Mouse (Mus musculus): ENCODE data around the gene Rab44. TPM values are rescaled to one million over a fixed set of nuclear protein-coding genes. Genes with fewer than 3 reads are reported as not detected.

Rab44 gene
- polyA plus RNA-seq, 1 experiment = not detected

DNA sequence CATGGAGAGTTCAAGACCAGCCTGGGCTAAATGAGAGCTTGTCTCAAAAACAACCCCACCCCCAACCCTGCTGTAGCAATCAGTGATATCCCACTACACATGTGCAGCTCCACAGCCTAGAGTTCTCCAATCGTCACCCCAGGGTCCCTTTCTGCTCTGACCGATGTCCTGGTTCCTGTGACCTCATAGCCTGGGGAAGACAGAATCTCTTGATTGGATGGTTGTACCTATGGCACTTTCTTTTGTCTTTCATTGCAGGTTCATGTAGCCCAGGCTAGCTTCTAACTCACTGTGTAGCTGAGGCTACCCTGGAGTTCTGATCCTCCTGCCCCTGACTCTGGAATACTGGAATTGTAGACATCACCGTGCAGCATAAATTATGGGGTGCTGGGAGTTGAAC, 12.6 kb downstream of the Rab44 start:
- no peak overlapping the region for H3K27ac ChIP-seq (ENCODE audit: insufficient read depth, low read length)
- no peak overlapping the region for H3K4me3 ChIP-seq (ENCODE audit: low read depth, low read length)
- H3K9me3 ChIP-seq (replicated peaks; ENCODE audit: control insufficient read depth, insufficient read depth, low read length, poor library complexity, severe bottlenecking) = no peaks in the 10 kb centered on the region
- H3K36me3 ChIP-seq (ENCODE audit: control insufficient read depth, insufficient read depth, low read length, poor library complexity, severe bottlenecking) = no peaks in the 10 kb centered on the region
- H3K9ac ChIP-seq (ENCODE audit: low read depth, poor library complexity, severe bottlenecking) = no peak overlapping the region
- H3K27me3 ChIP-seq (ENCODE audit: control insufficient read depth, insufficient read depth, low read length, poor library complexity, severe bottlenecking) = no peaks in the 10 kb centered on the region
- no peaks in the 10 kb centered on the region for H3K4me1 ChIP-seq (ENCODE audit: control insufficient read depth, insufficient read depth, low read length)
- TF ChIP-seq EP300 (IDR thresholded peaks at IDR 0.05; ENCODE audit: insufficient read depth, low read depth, low read length) = no peak
- TF ChIP-seq POLR2A (IDR thresholded peaks at IDR 0.05; ENCODE audit: insufficient read depth, low read length) = no peak
- no peak for TF ChIP-seq CTCF (IDR thresholded peaks at IDR 0.05; ENCODE audit: low read depth, low read length)

GRCm38 (mm10) chr17:29129341-29129740, 15.4 kb downstream of the Rab44 start:
- Histone ChIP-seq H3K27ac (ENCODE audit: insufficient read depth, low read length) (no peak overlapping the region), H3K4me1 (ENCODE audit: control insufficient read depth, insufficient read depth, low read length) (no peaks in the 10 kb centered on the region), H3K9ac (ENCODE audit: low read depth, poor library complexity, severe bottlenecking) (no peak overlapping the region), H3K27me3 (ENCODE audit: control insufficient read depth, insufficient read depth, low read length, poor library complexity, severe bottlenecking) (no peaks in the 10 kb centered on the region), H3K9me3 (replicated peaks; ENCODE audit: control insufficient read depth, insufficient read depth, low read length, poor library complexity, severe bottlenecking) (no peaks in the 10 kb centered on the region), H3K4me3 (ENCODE audit: low read depth, low read length) (no peak overlapping the region), H3K36me3 (ENCODE audit: control insufficient read depth, insufficient read depth, low read length, poor library complexity, severe bottlenecking) (no peaks in the 10 kb centered on the region)
- TF ChIP-seq CTCF (IDR thresholded peaks at IDR 0.05; ENCODE audit: low read depth, low read length) = no peak
- no peak for TF ChIP-seq POLR2A (IDR thresholded peaks at IDR 0.05; ENCODE audit: insufficient read depth, low read length)
- no peak for TF ChIP-seq EP300 (IDR thresholded peaks at IDR 0.05; ENCODE audit: insufficient read depth, low read depth, low read length)

DNA sequence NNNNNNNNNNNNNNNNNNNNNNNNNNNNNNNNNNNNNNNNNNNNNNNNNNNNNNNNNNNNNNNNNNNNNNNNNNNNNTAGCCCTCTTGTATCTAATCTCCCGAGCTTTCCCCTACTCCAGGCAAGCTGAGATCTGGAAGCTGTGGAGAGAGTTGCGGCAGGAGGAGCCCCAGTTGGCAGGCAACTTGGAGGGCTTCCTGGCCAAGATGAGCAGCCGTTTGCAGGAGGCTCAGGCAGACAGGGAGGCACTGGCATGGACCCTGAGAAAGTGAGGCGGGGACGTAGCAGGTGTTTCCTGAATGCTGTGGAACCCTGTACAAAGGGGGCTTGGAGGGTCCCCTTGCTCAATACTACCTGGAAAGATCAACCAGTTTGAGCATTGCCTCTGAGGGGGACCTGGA, 21.1 kb downstream of the Rab44 start:
- H3K4me1 ChIP-seq (ENCODE audit: control insufficient read depth, insufficient read depth, low read length) = no peaks in the 10 kb centered on the region
- H3K9ac ChIP-seq (ENCODE audit: low read depth, poor library complexity, severe bottlenecking) = no peak overlapping the region
- H3K27ac ChIP-seq (ENCODE audit: insufficient read depth, low read length) = no peak overlapping the region
- H3K36me3 ChIP-seq (ENCODE audit: control insufficient read depth, insufficient read depth, low read length, poor library complexity, severe bottlenecking) = no peaks in the 10 kb centered on the region
- H3K9me3 ChIP-seq (replicated peaks; ENCODE audit: control insufficient read depth, insufficient read depth, low read length, poor library complexity, severe bottlenecking) = no peaks in the 10 kb centered on the region
- H3K27me3 ChIP-seq (ENCODE audit: control insufficient read depth, insufficient read depth, low read length, poor library complexity, severe bottlenecking) = no peaks in the 10 kb centered on the region
- no peak for TF ChIP-seq CTCF (IDR thresholded peaks at IDR 0.05; ENCODE audit: low read depth, low read length)
- no peak for TF ChIP-seq POLR2A (IDR thresholded peaks at IDR 0.05; ENCODE audit: insufficient read depth, low read length)
- TF ChIP-seq EP300 (IDR thresholded peaks at IDR 0.05; ENCODE audit: insufficient read depth, low read depth, low read length) = no peak
- H3K4me3 ChIP-seq (ENCODE audit: low read depth, low read length) = no peak overlapping the region

- Histone ChIP-seq H3K4me1 (ENCODE audit: control insufficient read depth, insufficient read depth, low read length) (no peaks in the 10 kb centered on the region), H3K9me3 (replicated peaks; ENCODE audit: control insufficient read depth, insufficient read depth, low read length, poor library complexity, severe bottlenecking) (no peaks in the 10 kb centered on the region), H3K4me3 (ENCODE audit: low read depth, low read length) (no peak overlapping the region), H3K36me3 (ENCODE audit: control insufficient read depth, insufficient read depth, low read length, poor library complexity, severe bottlenecking) (no peaks in the 10 kb centered on the region), H3K27ac (ENCODE audit: insufficient read depth, low read length) (no peak overlapping the region), H3K27me3 (ENCODE audit: control insufficient read depth, insufficient read depth, low read length, poor library complexity, severe bottlenecking) (no peaks in the 10 kb centered on the region), H3K9ac (ENCODE audit: low read depth, poor library complexity, severe bottlenecking) (no peak overlapping the region)
- no peak for TF ChIP-seq EP300 (IDR thresholded peaks at IDR 0.05; ENCODE audit: insufficient read depth, low read depth, low read length)
- no peak for TF ChIP-seq CTCF (IDR thresholded peaks at IDR 0.05; ENCODE audit: low read depth, low read length)
- no peak for TF ChIP-seq POLR2A (IDR thresholded peaks at IDR 0.05; ENCODE audit: insufficient read depth, low read length)
Observed at GRCm38 (mm10) chr17:29136236-29136635, 22.3 kb downstream of the Rab44 start.

DNA sequence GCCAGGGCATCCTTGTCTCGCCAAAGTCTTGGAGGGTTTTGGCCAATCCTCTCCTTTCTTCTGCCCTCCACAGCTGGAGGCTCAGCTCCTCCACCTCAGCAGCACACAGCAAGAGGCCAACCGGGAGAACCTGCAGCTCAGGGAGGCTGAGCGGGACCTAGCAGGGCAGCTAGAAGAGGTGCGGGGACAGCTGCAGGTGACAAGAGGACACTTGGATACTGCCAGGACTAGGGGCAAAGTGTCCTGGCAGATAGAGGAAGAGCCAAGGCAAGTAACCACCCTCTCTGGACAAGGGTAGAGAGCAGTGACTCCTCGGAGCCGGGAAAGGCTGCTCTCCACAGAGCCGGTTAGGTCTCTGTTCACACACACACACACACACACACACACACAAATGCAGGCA, 24.0 kb downstream of the Rab44 start:
- Histone ChIP-seq H3K4me3 (ENCODE audit: low read depth, low read length) (no peak overlapping the region), H3K4me1 (ENCODE audit: control insufficient read depth, insufficient read depth, low read length) (no peaks in the 10 kb centered on the region), H3K27ac (ENCODE audit: insufficient read depth, low read length) (no peak overlapping the region), H3K27me3 (ENCODE audit: control insufficient read depth, insufficient read depth, low read length, poor library complexity, severe bottlenecking) (no peaks in the 10 kb centered on the region), H3K9ac (ENCODE audit: low read depth, poor library complexity, severe bottlenecking) (no peak overlapping the region), H3K9me3 (replicated peaks; ENCODE audit: control insufficient read depth, insufficient read depth, low read length, poor library complexity, severe bottlenecking) (no peaks in the 10 kb centered on the region), H3K36me3 (ENCODE audit: control insufficient read depth, insufficient read depth, low read length, poor library complexity, severe bottlenecking) (no peaks in the 10 kb centered on the region)
- no peak for TF ChIP-seq EP300 (IDR thresholded peaks at IDR 0.05; ENCODE audit: insufficient read depth, low read depth, low read length)
- no peak for TF ChIP-seq POLR2A (IDR thresholded peaks at IDR 0.05; ENCODE audit: insufficient read depth, low read length)
- TF ChIP-seq CTCF (IDR thresholded peaks at IDR 0.05; ENCODE audit: low read depth, low read length) = no peak

- TF ChIP-seq POLR2A (IDR thresholded peaks at IDR 0.05; ENCODE audit: insufficient read depth, low read length) = no peak
- TF ChIP-seq CTCF (IDR thresholded peaks at IDR 0.05; ENCODE audit: low read depth, low read length) = no peak
- TF ChIP-seq EP300 (IDR thresholded peaks at IDR 0.05; ENCODE audit: insufficient read depth, low read depth, low read length) = no peak
- Histone ChIP-seq H3K27me3 (ENCODE audit: control insufficient read depth, insufficient read depth, low read length, poor library complexity, severe bottlenecking) (no peaks in the 10 kb centered on the region), H3K9ac (ENCODE audit: low read depth, poor library complexity, severe bottlenecking) (no peak overlapping the region), H3K9me3 (replicated peaks; ENCODE audit: control insufficient read depth, insufficient read depth, low read length, poor library complexity, severe bottlenecking) (no peaks in the 10 kb centered on the region), H3K36me3 (ENCODE audit: control insufficient read depth, insufficient read depth, low read length, poor library complexity, severe bottlenecking) (no peaks in the 10 kb centered on the region), H3K4me3 (ENCODE audit: low read depth, low read length) (no peak overlapping the region), H3K27ac (ENCODE audit: insufficient read depth, low read length) (no peak overlapping the region), H3K4me1 (ENCODE audit: control insufficient read depth, insufficient read depth, low read length) (no peaks in the 10 kb centered on the region)
Observed at GRCm38 (mm10) chr17:29141577-29141976, 27.6 kb downstream of the Rab44 start.

Measured in ES-Bruce4 (cell line).